Mouse (Mus musculus) right cerebral cortex, adult 2 months (tissue): ENCODE data around the gene Rab5a.
A peak's percentile ranks its signal among the peaks of the same experiment; 100 is the strongest.

ENCODE experiments used
- DNase-seq, 2 experiments: peaks; one replicate each; pipeline ENCODE4 v3.0.0; 2021 to 2022; ENCODE audit warnings: low spot score in 2 of 2

Rab5a gene

GRCm38 (mm10) chr17:53543591-53544324, 64.7 kb downstream of the Rab5a start:
- peak; percentile 12 to 15 for DNase-seq

GRCm38 (mm10) chr17:53551306-53552299, 72.6 kb downstream of the Rab5a start:
- no peak for DNase-seq

DNA sequence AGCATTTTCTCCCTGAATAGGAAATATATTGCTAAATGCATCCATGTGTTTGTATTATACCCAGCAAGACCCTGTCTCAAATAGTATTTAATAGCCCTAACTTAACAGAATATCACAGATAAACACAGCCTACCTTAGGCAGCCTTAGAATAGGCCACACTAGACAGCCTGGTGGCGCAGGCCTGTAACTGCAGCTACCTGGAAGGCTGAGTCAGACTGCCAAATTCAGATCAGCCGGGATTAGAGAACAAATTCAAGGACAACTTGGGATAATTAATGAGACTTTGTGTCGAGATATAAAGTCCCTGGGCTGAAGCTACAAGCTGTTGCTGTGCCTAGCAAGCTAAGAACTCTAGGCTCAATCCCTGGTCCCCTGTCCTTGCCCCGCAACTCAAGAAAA, 75.1 kb downstream of the Rab5a start:
- DNase-seq = no peak

DNA sequence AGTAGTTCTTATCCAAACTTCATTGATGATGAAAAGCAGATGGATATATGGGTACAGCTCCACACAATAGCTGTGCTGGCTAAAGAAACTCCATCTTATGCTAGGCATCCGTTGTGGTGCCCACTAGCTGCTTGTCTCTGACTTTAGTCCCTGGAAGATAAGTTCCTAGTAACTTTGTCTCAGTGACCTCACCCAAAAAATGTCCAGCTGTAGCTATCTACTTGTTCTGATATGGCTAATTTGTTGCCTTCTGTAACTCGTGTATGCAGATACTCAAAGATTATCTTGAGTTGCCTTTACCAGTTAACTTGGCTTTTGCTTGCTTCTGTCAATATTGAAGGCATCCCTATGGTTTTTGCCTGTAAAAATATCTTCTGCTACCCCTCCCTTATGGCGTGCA, 75.8 kb downstream of the Rab5a start:
- no peak for DNase-seq
